Mouse (Mus musculus): ENCODE measurements around the gene Pum2. TPM values are rescaled to one million over a fixed set of nuclear protein-coding genes. Genes with fewer than 3 reads are reported as not detected.
"Not testable (repeated sequence)": the region's sequence is repeated elsewhere in the genome, so short reads cannot be mapped to it uniquely, and the experiment has no call there.

Gene Pum2
- polyA plus RNA-seq (2016; fragmentation: Nextera tagmentation; extraction: Ambion mirVana) = 51.6 and 59.5 TPM in 2 replicates

GRCm38 (mm10) chr12:8673974-8674306 lies at the start of gene Pum2:
Gene Pum2 (plus strand): TSS chr12:8674134.
- H3K27me3 ChIP-seq (ENCODE audit: insufficient read depth, poor library complexity, severe bottlenecking) = no peaks in the 10 kb centered on the region
- peak within 1 kb of the TSS; percentile 92 for H3K4me3 ChIP-seq
- peak; percentile 97 for DNase-seq (ENCODE audit: low spot score)
- no peaks in the 10 kb centered on the region; the same call in 1 of the 2 replicates for H3K36me3 ChIP-seq
- peaks cover 28% of the 10 kb centered on the region for H3K4me1 ChIP-seq (replicated peaks)
- WGBS = under 1% methylated on average over 33 of the region's 41 CpGs
- H3K27ac ChIP-seq = peak within 1 kb of the TSS; percentile 100
- H3K9me3 ChIP-seq = peaks cover 8% of the 10 kb centered on the region; the same call in 1 of the 2 replicates

- H3K27me3 ChIP-seq (ENCODE audit: insufficient read depth, poor library complexity, severe bottlenecking) = no peaks in the 10 kb centered on the region
- no peak for DNase-seq (ENCODE audit: low spot score)
- H3K4me3 ChIP-seq = no peak overlapping the region
- no peak overlapping the region for H3K27ac ChIP-seq
- 0 out of 2 replicates have a peak, but pooled peaks cover 4% of the 10 kb centered on the region for H3K36me3 ChIP-seq
- H3K4me1 ChIP-seq (replicated peaks) = no peaks in the 10 kb centered on the region
- 98% methylated on average over 6 of the region's 6 CpGs for WGBS
- no peaks in the 10 kb centered on the region for H3K9me3 ChIP-seq
These were observed 44.4 kb upstream of the Pum2 start for GRCm38 (mm10) chr12:8629537-8629936.

- Histone ChIP-seq H3K27me3 (ENCODE audit: insufficient read depth, poor library complexity, severe bottlenecking) (no peaks in the 10 kb centered on the region), H3K4me3 (no peak overlapping the region), H3K27ac (no peak overlapping the region), H3K36me3 (0 out of 2 replicates have a peak, but pooled peaks cover 4% of the 10 kb centered on the region), H3K9me3 (no peaks in the 10 kb centered on the region), H3K4me1 (replicated peaks) (no peaks in the 10 kb centered on the region)
- 92% methylated on average over 1 of the region's 1 CpGs for WGBS
- DNase-seq (ENCODE audit: low spot score) = no peak
These were observed 42.2 kb upstream of the Pum2 start for GRCm38 (mm10) chr12:8631691-8632090.

GRCm38 (mm10) chr12:8632737-8633365 lies 41.1 kb upstream of the Pum2 start:
- WGBS = 89% methylated on average over 2 of the region's 2 CpGs
- no peaks in the 10 kb centered on the region for H3K27me3 ChIP-seq (ENCODE audit: insufficient read depth, poor library complexity, severe bottlenecking)
- H3K9me3 ChIP-seq = no peaks in the 10 kb centered on the region
- H3K27ac ChIP-seq = no peak overlapping the region
- no peak overlapping the region for H3K4me3 ChIP-seq
- H3K36me3 ChIP-seq = 0 out of 2 replicates have a peak, but pooled peaks cover 4% of the 10 kb centered on the region
- DNase-seq (ENCODE audit: low spot score) = no peak
- no peaks in the 10 kb centered on the region for H3K4me1 ChIP-seq (replicated peaks)

- Histone ChIP-seq H3K27ac (no peak overlapping the region), H3K9me3 (no peaks in the 10 kb centered on the region), H3K4me3 (no peak overlapping the region), H3K36me3 (0 out of 2 replicates have a peak, but pooled peaks cover 4% of the 10 kb centered on the region), H3K27me3 (ENCODE audit: insufficient read depth, poor library complexity, severe bottlenecking) (no peaks in the 10 kb centered on the region), H3K4me1 (replicated peaks) (no peaks in the 10 kb centered on the region)
- WGBS = 88% methylated on average over 1 of the region's 1 CpGs
- no peak for DNase-seq (ENCODE audit: low spot score)
These were observed 39.6 kb upstream of the Pum2 start for GRCm38 (mm10) chr12:8634306-8634705.

GRCm38 (mm10) chr12:8635546-8635945 lies 38.4 kb upstream of the Pum2 start:
- Histone ChIP-seq H3K27me3 (ENCODE audit: insufficient read depth, poor library complexity, severe bottlenecking) (no peaks in the 10 kb centered on the region), H3K4me3 (no peak overlapping the region), H3K9me3 (no peaks in the 10 kb centered on the region), H3K36me3 (no peaks in the 10 kb centered on the region), H3K4me1 (replicated peaks) (peaks cover 4% of the 10 kb centered on the region; the same call in 1 of the 2 replicates), H3K27ac (no peak overlapping the region)
- WGBS = 99% methylated on average over 4 of the region's 4 CpGs
- DNase-seq (ENCODE audit: low spot score) = no peak

GRCm38 (mm10) chr12:8636945-8637344 lies 37.0 kb upstream of the Pum2 start:
- DNase-seq (ENCODE audit: low spot score) = peak; percentile 7

GRCm38 (mm10) chr12:8638411-8639087 lies 35.4 kb upstream of the Pum2 start:
- not testable (repeated sequence) for H3K9me3 ChIP-seq; H3K27ac ChIP-seq; H3K4me1 ChIP-seq (replicated peaks); H3K36me3 ChIP-seq; H3K4me3 ChIP-seq; H3K27me3 ChIP-seq (ENCODE audit: insufficient read depth, poor library complexity, severe bottlenecking)
- 71% methylated on average over 10 of the region's 10 CpGs for WGBS
- DNase-seq (ENCODE audit: low spot score) = peak; percentile 69

More at GRCm38 (mm10) chr12:8636945-8637344, 37.0 kb upstream of the Pum2 start:
- H3K4me1 ChIP-seq (replicated peaks) = peaks cover 4% of the 10 kb centered on the region; the same call in 1 of the 2 replicates
- no peaks in the 10 kb centered on the region for H3K36me3 ChIP-seq
- 95% methylated on average over 14 of the region's 14 CpGs for WGBS
- no peak overlapping the region for H3K27ac ChIP-seq
- no peaks in the 10 kb centered on the region for H3K9me3 ChIP-seq
- no peaks in the 10 kb centered on the region for H3K27me3 ChIP-seq (ENCODE audit: insufficient read depth, poor library complexity, severe bottlenecking)
- H3K4me3 ChIP-seq = no peak overlapping the region

- H3K36me3 ChIP-seq; H3K9me3 ChIP-seq; H3K27me3 ChIP-seq (ENCODE audit: insufficient read depth, poor library complexity, severe bottlenecking); DNase-seq (ENCODE audit: low spot score); H3K4me1 ChIP-seq (replicated peaks): not testable (repeated sequence)
- Histone ChIP-seq H3K27ac (peak overlapping the region; percentile 69), H3K4me3 (peak overlapping the region; percentile 82)
- WGBS = 14% methylated on average over 2 of the region's 2 CpGs
These were observed 33.7 kb upstream of the Pum2 start for GRCm38 (mm10) chr12:8640186-8640585.

GRCm38 (mm10) chr12:8640711-8641424 lies 33.1 kb upstream of the Pum2 start:
- Histone ChIP-seq H3K9me3 (no peaks in the 10 kb centered on the region), H3K27ac (peak overlapping the region; percentile 99), H3K4me1 (replicated peaks) (peaks cover 4% of the 10 kb centered on the region; the same call in 1 of the 2 replicates), H3K27me3 (ENCODE audit: insufficient read depth, poor library complexity, severe bottlenecking) (no peaks in the 10 kb centered on the region), H3K4me3 (peak overlapping the region; percentile 82), H3K36me3 (no peaks in the 10 kb centered on the region)
- whole genome bisulfite sequencing = under 1% methylated on average over 47 of the region's 47 CpGs
- peak; percentile 97 for DNase-seq (ENCODE audit: low spot score)

- Histone ChIP-seq H3K9me3 (no peaks in the 10 kb centered on the region), H3K36me3 (no peaks in the 10 kb centered on the region), H3K4me3 (peak overlapping the region; percentile 82), H3K4me1 (replicated peaks) (peaks cover 4% of the 10 kb centered on the region; the same call in 1 of the 2 replicates), H3K27me3 (ENCODE audit: insufficient read depth, poor library complexity, severe bottlenecking) (no peaks in the 10 kb centered on the region), H3K27ac (peak overlapping the region; percentile 99)
- DNase-seq (ENCODE audit: low spot score) = no peak
- WGBS = 8% methylated on average over 10 of the region's 10 CpGs
These were observed 32.6 kb upstream of the Pum2 start for GRCm38 (mm10) chr12:8641425-8641735.

GRCm38 (mm10) chr12:8648211-8648610 lies 25.7 kb upstream of the Pum2 start:
- WGBS = 78% methylated on average over 8 of the region's 8 CpGs
- not testable (repeated sequence) for DNase-seq (ENCODE audit: low spot score); H3K27me3 ChIP-seq (ENCODE audit: insufficient read depth, poor library complexity, severe bottlenecking); H3K4me3 ChIP-seq; H3K36me3 ChIP-seq; H3K27ac ChIP-seq; H3K9me3 ChIP-seq; H3K4me1 ChIP-seq (replicated peaks)

GRCm38 (mm10) chr12:8650027-8650426 lies 23.9 kb upstream of the Pum2 start:
- not testable (repeated sequence) for DNase-seq (ENCODE audit: low spot score); H3K27ac ChIP-seq; H3K4me3 ChIP-seq; H3K4me1 ChIP-seq (replicated peaks); H3K36me3 ChIP-seq; H3K27me3 ChIP-seq (ENCODE audit: insufficient read depth, poor library complexity, severe bottlenecking); H3K9me3 ChIP-seq
- WGBS = 60% methylated on average over 3 of the region's 3 CpGs
